Mouse (Mus musculus): ENCODE measurements around the gene Wbp1. TPM values are rescaled to one million over a fixed set of nuclear protein-coding genes. Genes with fewer than 3 reads are reported as not detected.

The Wbp1 gene
- polyA plus RNA-seq, 1 experiment from 2014 or later = 13.1 TPM

DNA sequence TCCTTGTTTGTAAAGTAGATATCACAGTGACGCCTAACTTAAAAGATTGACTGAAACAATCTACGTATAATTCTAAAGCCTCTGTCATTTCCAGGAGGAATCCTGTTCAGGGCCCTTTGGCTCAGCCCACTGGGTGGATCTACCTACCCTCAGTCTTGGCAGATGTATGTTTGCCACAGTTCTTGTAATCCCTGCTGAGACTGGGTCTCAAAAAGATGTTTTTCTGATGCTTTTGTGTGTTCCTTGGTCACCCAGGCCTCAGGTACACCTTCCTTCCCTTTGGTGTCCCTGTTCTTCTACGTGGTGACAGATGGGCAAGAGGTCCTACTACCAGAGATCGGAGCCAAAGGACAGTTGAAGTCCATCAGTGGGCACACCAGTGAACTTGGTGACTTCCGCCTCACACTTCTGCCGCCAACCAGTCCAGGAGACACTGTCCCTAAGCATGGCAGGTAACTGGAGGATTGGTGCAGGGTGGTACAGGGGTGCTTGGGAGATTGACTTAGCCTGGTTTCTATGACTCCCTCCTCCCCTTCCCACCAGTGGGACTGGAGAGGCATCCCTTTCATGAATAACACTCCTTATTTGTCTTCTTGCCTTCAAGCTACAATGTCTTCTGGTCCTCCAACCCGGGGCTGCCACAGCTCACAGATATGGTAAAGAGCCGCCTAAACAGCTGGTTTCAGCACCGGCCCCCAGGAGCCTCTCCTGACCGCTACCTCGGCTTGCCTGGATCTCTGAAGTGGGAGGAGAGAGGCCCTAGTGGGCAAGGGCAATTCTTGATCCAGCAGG lies 4.8 kb downstream of the Wbp1 start:
- H3K36me3 ChIP-seq (ENCODE audit: inconsistent target) = no peaks in the 10 kb centered on the region
- 0 out of 2 replicates have a peak overlapping the region, but pooled peaks have one; percentile 15 for H3K27ac ChIP-seq
- peaks cover 24% of the 10 kb centered on the region; the same call in 1 of the 2 replicates for H3K79me2 ChIP-seq (ENCODE audit: inconsistent target)
- H3K4me3 ChIP-seq (ENCODE audit: inconsistent target) = peak overlapping the region; percentile 64
- 84% methylated on average over 11 of the region's 11 CpGs for WGBS (ENCODE audit: missing documents)

DNA sequence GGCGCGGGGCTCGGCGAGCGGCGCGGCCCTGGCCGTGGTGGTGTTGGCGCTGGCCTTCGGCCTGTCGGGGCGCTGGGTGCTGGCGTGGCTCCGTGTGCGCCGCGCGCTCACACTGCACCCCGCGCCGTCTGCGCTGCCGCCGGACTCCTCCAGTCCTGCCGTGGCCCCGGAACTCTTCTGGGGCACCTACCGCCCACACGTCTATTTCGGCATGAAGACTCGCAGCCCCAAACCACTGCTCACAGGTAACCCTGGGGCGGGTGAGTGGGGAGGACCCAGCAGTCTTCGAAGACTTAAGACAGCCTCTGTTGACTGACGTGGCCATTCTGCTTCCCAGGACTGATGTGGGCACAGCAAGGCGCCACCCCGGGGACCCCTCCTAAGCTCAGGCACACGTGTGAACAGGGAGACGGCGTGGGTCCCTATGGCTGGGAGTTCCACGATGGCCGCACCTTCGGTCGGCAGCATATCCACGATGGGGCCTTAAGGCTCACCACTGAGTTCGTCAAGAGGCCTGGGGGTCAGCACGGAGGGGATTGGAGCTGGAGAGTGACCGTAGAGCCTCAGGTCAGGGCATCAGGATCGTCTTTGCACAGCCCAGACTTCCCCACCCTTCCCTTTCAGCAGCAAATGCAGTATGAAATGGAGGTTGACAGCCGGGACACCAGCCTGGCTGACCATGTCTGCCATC lies 5.5 kb downstream of the Wbp1 start:
- Histone ChIP-seq H3K4me3 (ENCODE audit: inconsistent target) (peak overlapping the region; percentile 64), H3K79me2 (ENCODE audit: inconsistent target) (peaks cover 25% of the 10 kb centered on the region; the same call in 1 of the 2 replicates), H3K27ac (peak overlapping the region; percentile 15; the same call in 1 of the 2 replicates), H3K36me3 (ENCODE audit: inconsistent target) (no peaks in the 10 kb centered on the region)
- WGBS (ENCODE audit: missing documents) = 2% methylated on average over 39 of the region's 48 CpGs

DNA sequence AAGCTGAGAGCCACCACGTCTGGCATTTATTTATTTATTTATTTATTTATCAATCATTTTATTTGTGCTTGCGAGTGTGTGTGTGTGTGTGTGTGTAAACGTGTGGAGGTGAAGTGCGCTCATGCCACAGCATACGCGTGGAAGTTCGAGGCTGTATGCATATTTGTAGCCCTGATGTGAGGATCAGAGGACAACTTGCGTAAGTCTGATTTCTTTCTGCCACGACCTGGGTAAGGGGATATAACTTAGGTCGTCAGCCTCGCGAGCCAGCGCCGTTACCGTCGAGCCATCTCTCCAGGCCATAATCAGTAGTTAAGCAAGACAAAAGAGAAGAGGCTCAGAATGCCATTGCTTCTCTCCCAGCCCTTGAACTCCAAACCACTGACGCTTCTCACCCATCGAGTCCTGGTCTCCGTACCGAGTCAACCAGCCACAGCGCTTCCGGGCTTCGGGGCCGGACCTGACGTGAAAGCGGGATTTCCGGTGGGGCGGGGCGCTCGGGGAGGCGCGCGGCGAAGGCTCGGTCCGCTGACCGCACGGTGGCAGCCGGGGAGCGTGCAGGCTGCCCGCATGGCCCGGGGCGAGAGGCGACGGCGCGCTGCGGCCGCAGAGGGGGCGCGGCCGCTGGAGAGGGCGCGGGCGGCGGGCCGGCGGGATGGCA lies 6.2 kb downstream of the Wbp1 start, which contains the start of gene Mogs:
Gene Mogs (plus strand): TSS at position 486 of the 661 bp plus-strand sequence.
- Histone ChIP-seq H3K27ac (peak within 1 kb of the TSS; percentile 72), H3K4me3 (ENCODE audit: inconsistent target) (peak within 1 kb of the TSS; percentile 83), H3K79me2 (ENCODE audit: inconsistent target) (peaks cover 32% of the 10 kb centered on the region; the same call in 1 of the 2 replicates), H3K36me3 (ENCODE audit: inconsistent target) (no peaks in the 10 kb centered on the region)
- WGBS (ENCODE audit: missing documents) = under 1% methylated on average over 58 of the region's 58 CpGs

DNA sequence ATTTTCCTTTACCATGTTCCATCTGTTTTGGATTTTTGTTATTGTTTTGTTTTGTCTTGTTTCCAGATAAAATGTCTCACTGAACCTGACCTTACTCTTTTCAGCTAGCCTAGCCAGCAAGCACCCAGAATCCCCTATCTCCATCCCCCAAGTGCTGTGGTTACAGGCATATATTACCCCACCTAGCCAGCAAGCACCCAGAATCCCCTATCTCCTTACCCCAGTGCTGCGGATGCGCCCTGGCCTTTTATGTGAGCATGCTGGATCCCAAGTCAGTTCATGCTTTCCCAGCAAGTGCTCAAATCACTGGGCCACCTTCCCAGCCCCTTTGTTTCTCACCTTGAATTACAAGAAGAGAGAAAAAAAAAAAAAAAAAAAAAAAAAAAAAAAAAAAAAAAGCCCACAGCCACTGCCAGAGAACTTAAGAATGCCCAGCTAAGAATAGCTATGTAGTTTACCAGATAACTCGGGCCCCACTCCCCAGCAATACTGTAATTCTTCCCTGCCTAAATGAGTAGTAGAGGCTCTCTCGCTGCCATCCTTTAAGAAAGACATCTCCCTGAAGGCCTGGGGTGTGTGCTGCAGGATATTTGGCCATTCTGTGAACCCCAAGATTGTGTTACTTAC lies 9.7 kb downstream of the Wbp1 start:
- 88% methylated on average over 4 of the region's 4 CpGs for WGBS (ENCODE audit: missing documents)
- no peak overlapping the region for H3K27ac ChIP-seq
- peaks cover 3% of the 10 kb centered on the region; the same call in 1 of the 2 replicates for H3K36me3 ChIP-seq (ENCODE audit: inconsistent target)
- H3K79me2 ChIP-seq (ENCODE audit: inconsistent target) = peaks cover 42% of the 10 kb centered on the region; the same call in 1 of the 2 replicates
- no peak overlapping the region for H3K4me3 ChIP-seq (ENCODE audit: inconsistent target)

DNA sequence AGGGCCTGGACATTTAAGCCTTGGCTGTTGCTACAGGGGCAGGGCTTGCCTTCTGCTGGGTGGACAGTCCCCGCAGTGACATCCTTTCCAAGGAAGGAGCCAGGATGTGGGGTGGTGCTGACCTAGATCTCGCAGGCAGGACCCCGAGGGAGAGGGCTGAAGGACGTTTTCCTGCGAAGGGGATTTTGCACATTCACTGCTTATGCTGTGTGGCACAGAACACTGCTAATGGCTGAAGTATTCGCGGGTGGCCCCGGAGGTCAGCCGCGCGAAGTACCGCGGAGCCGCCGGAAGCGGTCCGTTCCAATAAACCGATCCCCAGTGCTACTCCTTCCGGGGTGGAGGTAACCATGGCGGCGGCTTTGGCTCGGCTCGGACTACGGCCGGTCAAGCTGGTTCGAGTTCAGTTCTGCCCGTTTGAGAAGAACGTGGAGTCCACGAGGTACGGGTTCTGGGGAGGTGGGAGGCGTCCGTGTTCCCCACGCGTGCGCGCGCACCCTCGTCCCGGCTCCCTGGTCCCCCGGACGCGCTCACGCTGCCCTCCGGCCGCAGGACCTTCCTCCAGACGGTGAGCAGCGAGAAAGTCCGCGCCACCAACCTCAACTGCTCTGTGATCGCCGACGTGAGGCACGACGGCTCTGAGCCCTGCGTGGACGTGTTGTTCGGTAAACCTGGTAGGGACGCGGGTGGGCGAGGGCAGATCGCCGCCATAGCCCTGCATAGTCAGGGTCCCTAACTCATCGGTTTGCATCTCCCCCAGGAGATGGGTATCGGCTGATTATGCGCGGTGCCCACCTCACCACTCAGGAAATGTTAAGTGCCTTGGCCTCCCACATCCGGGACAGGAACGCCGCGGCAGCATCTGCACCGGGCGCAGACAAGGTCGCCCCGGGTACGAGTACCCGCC lies 12.3 kb downstream of the Wbp1 start, which contains the start of gene Mrpl53:
Gene Mrpl53 (plus strand): TSS at position 279 of the 907 bp plus-strand sequence.
- WGBS (ENCODE audit: missing documents) = under 1% methylated on average over 61 of the region's 76 CpGs
- H3K27ac ChIP-seq = peak within 1 kb of the TSS; percentile 65

DNA sequence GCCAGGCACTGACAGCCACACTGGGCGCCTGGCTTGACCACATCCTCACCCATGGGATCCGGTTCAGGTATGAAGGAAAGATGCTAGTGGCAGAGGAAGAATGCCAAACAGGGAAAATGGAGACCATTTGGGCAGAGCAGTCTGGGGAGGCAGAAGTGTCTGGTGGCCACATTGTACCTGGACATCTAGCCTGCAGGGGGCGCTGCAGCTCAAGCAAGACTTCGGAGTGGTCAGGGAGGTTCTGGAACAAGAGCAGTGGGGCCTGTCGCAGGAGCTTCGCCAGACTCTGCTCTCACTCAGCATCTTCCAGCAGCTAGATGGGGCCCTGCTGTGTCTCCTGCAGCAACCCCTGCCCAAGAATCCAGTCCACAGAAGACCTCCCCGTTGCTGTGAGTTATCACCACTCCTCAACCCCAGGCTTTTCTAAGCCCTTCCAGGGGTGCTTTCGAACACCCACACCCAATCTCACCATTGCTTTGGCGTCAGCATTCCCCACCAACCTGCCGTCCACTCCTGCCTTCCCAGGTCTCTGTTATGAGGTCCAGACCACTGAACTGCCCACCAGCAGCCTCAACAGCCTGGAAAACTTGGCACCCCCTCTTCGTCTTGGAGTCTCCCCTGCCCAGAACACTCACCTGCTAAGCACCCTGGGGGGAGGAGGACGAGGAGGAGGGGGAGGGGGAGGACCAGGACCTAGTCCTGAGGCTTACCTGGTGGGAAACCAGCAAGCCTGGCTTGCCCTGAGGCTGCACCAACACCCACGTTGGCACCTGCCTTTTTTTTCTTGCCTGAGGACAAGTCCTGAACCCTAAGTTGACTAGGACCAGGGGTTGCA lies 13.6 kb downstream of the Wbp1 start:
- 0 out of 2 replicates have a peak overlapping the region, but pooled peaks have one; percentile 65 for H3K27ac ChIP-seq
- peaks cover 27% of the 10 kb centered on the region for H3K79me2 ChIP-seq (ENCODE audit: inconsistent target)
- H3K36me3 ChIP-seq (ENCODE audit: inconsistent target) = peaks cover 18% of the 10 kb centered on the region; the same call in 1 of the 2 replicates
- WGBS (ENCODE audit: missing documents) = 53% methylated on average over 13 of the region's 13 CpGs
- H3K4me3 ChIP-seq (ENCODE audit: inconsistent target) = peak overlapping the region; percentile 87; the same call in 1 of the 2 replicates

More for the DNA sequence above, 12.3 kb downstream of the Wbp1 start, which contains the start of gene Mrpl53:
- peak within 1 kb of the TSS; percentile 87 for H3K4me3 ChIP-seq (ENCODE audit: inconsistent target)
- peaks cover 25% of the 10 kb centered on the region; the same call in 1 of the 2 replicates for H3K79me2 ChIP-seq (ENCODE audit: inconsistent target)
- peaks cover 16% of the 10 kb centered on the region; the same call in 1 of the 2 replicates for H3K36me3 ChIP-seq (ENCODE audit: inconsistent target)

DNA sequence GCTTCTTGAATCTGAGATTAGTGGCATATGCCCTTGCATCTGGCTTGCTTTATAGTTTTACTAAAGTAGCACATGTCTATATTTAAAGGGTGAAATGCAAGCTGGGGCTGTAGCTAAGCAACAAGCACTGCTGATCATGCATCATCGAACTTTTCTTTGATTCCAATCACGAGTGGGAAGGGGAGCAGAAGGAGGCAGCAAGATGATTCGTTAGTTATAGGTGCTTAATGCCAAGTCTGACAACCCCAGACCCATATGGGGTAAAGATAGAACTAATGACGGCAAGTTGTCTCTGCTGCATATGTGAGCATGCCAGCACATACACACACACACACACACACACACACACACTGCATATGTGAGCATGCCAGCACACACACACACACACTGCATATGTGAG lies 17.2 kb downstream of the Wbp1 start:
- 93% methylated on average over 3 of the region's 4 CpGs for WGBS (ENCODE audit: missing documents)
- H3K36me3 ChIP-seq (ENCODE audit: inconsistent target) = peaks cover 18% of the 10 kb centered on the region; the same call in 1 of the 2 replicates
- H3K79me2 ChIP-seq (ENCODE audit: inconsistent target) = peaks cover 14% of the 10 kb centered on the region
- H3K27ac ChIP-seq = no peak overlapping the region
- H3K4me3 ChIP-seq (ENCODE audit: inconsistent target) = no peak overlapping the region

DNA sequence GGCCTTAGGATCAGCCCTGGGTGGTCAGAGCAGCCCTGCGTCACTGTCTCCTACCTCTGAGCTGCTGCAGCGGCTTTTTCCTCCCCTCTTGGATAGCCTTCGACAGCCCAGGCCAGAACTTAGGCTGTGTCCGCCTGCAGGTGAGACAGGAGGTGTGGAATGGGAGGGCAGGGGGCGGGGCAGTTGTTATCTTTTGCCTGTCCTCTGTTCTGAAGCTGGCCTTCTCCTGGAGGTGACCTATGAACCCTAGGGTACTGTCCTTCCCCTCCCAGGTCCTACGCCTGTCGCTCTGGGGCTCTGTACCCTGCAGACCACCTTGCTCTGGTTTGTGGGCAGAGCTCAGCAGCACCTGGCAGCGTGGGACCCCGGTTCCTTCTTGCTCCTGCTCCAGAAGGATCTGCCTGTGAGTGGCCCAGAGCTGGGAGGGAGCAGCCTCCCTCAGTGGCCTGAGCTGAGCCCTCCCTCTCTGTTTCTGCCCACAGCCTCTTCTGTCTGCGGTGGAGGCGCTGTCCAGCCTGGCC lies 18.2 kb downstream of the Wbp1 start:
- Histone ChIP-seq H3K27ac (no peak overlapping the region), H3K4me3 (ENCODE audit: inconsistent target) (no peak overlapping the region), H3K36me3 (ENCODE audit: inconsistent target) (peaks cover 18% of the 10 kb centered on the region; the same call in 1 of the 2 replicates), H3K79me2 (ENCODE audit: inconsistent target) (peaks cover 13% of the 10 kb centered on the region)
- WGBS (ENCODE audit: missing documents) = 87% methylated on average over 11 of the region's 11 CpGs

DNA sequence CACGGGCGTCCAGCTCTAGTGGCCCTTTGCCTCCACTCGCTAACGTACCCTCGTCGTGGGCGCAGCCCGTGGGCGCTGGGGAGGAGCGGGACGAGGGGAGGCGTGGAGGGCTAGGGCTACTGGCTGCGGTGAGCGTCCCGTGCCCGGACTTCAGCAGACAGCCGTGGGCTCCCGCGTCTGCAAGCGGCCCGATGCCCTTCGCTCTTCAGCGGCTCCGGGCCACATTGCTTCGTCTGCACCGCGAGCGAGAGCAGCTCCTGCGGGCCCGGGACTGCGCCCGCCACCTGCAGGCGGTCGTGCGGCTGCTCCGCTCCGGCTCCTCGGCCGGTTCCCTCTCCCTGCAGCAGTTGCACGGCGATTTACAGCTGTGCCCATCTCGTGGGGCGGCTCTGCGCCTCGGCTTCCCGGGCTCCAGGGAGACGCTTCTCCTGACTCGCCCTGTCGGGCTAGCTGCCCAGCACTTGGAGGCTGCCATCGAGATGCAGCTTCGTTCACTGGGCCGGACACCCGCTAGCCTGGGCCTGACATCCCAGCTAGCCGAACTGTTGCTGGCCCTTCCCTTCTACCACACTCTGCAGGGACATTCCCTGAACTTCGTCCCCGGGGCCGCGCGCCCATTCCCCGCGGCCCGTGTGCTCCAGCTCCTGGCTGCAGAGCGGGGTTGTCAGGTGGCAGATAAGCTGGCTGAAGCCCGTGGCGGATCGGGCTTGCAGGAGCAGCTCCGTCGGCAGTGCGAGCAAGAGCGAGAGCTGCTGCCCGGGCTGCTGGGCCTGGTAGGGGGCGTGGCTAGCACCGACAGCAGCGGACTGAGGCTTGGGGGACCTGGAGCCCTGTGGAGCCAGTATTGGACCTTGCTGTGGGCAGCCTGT lies 19.4 kb downstream of the Wbp1 start:
- Histone ChIP-seq H3K36me3 (ENCODE audit: inconsistent target) (peaks cover 15% of the 10 kb centered on the region; the same call in 1 of the 2 replicates), H3K4me3 (ENCODE audit: inconsistent target) (peak overlapping the region; percentile 39), H3K27ac (peak overlapping the region; percentile 37; the same call in 1 of the 2 replicates), H3K79me2 (ENCODE audit: inconsistent target) (peaks cover 13% of the 10 kb centered on the region)
- WGBS (ENCODE audit: missing documents) = 1% methylated on average over 57 of the region's 74 CpGs

DNA sequence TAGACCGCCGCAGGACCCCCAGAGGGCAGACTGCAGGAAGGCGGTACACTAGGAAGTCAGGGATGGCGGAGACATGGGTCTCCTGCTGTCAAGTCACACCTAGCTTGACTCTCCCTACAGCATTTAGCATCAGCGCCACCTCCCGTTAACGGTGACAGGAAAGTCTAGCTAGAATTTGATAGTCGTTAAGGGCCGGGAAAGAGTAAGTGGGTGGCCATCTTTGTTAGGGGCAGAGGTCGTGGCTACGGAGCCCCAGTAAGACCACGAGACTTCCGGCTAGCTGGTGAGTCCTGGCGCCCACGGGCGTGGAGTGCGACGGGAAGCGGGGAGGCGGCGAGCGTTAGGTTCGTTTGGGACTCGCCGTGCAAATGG lies 20.1 kb downstream of the Wbp1 start, which contains the start of the genes Ccdc142 and Gm42688:
Gene Ccdc142 (plus strand): TSS at position 286 of the 372 bp plus-strand sequence.
Gene Gm42688 (plus strand): TSS at position 302 of the 372 bp plus-strand sequence.
- Histone ChIP-seq H3K36me3 (ENCODE audit: inconsistent target) (peaks cover 15% of the 10 kb centered on the region; the same call in 1 of the 2 replicates), H3K27ac (peak within 1 kb of the TSS; percentile 37), H3K79me2 (ENCODE audit: inconsistent target) (peaks cover 13% of the 10 kb centered on the region), H3K4me3 (ENCODE audit: inconsistent target) (peak within 1 kb of the TSS; percentile 39)
- WGBS (ENCODE audit: missing documents) = under 1% methylated on average over 25 of the region's 25 CpGs

DNA sequence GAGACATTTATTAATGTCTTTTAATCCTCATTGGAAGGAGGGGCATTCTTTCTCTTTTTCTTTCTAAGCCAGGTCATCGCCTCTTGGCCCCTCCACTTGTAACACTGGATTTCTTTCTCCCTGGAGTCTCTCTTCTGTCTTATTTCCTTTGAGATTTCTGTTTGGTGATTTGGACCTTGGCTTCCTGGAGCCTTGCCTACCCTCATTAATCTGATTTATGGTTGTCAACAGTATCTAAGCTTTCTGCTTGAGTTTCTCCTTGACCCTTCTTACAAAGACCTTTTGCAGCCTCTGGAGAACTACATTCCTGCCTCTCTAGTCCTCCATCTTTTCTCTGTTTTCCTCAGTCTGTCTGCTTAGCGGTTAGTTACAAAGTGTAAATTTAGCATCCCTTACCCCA lies 22.9 kb downstream of the Wbp1 start:
- Histone ChIP-seq H3K4me3 (ENCODE audit: inconsistent target) (no peak overlapping the region), H3K27ac (no peak overlapping the region), H3K79me2 (ENCODE audit: inconsistent target) (peaks cover 11% of the 10 kb centered on the region), H3K36me3 (ENCODE audit: inconsistent target) (no peaks in the 10 kb centered on the region)
- 92% methylated on average over 2 of the region's 2 CpGs for WGBS (ENCODE audit: missing documents)

Measured in macrophage (primary cell).